Mouse (Mus musculus): ENCODE results near the gene Jak3. TPM values are rescaled to one million over a fixed set of nuclear protein-coding genes. Genes with fewer than 3 reads are reported as not detected.

Gene Jak3
- total RNA-seq (2023), result 10 to 100 TPM; 14.9 to 15.9 TPM

DNA sequence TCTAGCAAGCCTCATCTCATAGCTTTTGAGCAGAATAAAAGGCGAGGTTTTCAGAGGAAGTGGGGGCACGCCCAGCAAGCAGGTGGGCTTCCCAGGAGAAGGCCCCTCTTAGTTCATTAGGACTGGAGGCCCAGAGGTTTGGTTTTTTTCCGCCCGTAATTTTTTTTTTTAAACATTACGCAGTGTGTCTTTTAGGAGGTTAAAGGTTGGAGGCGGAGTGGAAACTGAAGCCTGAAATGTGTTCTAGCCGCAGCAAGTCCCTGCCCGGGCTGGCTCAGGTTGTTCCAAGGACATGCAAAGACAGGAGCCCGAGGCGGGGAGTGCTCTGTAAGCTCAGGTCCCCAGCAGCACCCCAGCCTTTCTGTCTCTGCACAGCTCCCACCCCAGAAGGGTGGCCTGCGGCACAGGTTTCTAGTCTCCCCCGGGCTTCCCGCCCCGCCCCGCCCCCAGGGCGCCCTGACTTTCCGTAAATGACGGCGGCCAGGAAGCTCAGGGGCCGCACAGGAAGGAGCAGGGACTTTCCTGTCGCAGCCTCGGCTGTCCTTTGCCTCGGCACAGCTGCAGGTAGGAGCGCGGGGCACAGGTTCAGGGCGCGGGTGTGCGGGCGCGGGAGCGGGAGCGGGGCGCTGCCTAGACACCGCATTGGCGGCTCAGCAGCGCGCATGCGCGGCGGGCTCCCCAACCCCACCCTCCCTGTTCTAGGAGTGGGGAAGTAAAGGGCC, at the start of gene Jak3:
Gene Jak3 (plus strand): TSS at position 277 of the 722 bp plus-strand sequence.

DNA sequence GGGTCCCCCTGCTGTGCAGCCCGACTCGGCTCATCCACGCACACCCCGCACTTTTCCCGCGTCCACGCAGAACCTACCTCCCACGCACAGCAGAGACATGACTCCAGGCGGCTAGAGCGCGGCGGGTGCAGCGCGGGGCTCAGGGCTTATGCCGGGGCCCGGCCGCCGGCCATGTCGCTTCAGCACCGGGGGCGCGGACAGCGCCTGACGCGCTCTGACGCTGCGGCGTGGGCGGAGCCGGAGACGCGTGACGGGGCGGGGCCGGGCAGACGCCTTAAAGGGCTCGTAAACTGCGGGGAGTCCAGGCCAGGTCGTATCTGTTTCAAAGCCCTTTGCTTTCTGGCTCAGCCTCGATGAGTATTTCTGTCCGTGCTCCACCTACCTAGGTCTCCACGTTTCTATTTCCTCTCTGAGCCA, 4.5 kb upstream of the Jak3 start, which contains the start of gene Unc13a:
Gene Unc13a (minus strand): TSS at position 209 of the 417 bp plus-strand sequence.

GRCm38 (mm10) chr8:71689028-71689427, 12.9 kb downstream of the Jak3 start, which contains the start of gene Insl3:
Insl3 (plus strand) TSS chr8:71689214.

GRCm38 (mm10) chr8:71701414-71702086, 25.5 kb downstream of the Jak3 start, which contains the start of gene B3gnt3:
B3gnt3 (minus strand) TSS chr8:71701789.

DNA sequence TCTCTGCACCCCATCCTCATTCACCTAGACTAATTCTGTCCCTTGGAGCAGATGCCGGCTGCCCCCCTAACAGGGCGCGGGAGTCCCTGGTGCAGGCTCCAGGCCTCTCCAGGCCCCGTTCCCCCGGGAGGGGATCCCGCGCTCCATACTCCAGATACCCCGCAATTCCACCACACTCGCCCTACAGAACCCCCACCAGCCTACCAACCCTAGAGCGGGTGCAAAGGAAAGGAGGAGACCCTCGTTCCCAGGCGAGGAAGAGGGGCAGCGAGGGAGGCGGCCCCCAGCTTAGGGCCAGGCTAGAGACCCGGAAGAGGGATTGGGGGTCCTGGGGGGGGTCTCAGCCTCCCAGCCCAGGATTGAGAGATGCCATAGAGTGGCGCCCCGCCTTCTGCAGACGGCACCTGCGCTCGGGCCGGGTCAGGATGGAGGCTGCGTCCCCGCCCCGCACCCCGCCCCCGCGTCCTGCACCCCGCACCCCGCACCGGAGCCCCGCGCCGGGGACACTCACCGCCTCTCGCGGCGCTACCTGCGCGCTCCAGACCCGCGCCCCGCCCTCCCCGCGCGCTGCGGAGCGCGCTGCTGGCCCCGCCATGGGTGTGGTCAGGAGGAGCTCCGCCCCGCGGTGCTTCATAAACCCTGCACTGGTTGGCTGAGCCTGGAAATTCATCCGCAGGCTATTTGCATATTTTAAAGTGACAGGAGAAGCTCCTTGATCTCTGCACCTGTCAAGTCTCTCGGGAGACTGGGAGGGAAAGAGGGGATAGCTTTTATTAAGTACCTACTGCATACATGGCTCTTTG, 49.2 kb downstream of the Jak3 start, which contains the start of gene Fcho1:
Gene Fcho1 (minus strand): TSS at position 595 of the 803 bp plus-strand sequence.

Other genes starting within 250 kb of the Jak3 start
- 1 to 10 TPM; 4.3 to 6.3 TPM for gene Abhd8, start 212.6 kb upstream of the Jak3 start, total RNA-seq (2023)
- 10 to 100 TPM; 28.3 to 34.8 TPM for gene Mrpl34, start 211.3 kb upstream of the Jak3 start, total RNA-seq (2023)
- gene Dda1, start 207.1 kb upstream of the Jak3 start, total RNA-seq (2023), result 10 to 100 TPM; 78.4 to 85.3 TPM
- gene Ano8, start 190.3 kb upstream of the Jak3 start, total RNA-seq (2023), result 1 to 10 TPM; 3.7 to 5.7 TPM
- gene Gtpbp3, start 188.2 kb upstream of the Jak3 start, total RNA-seq (2023), result 10 to 100 TPM; 10.3 to 11.8 TPM
- gene Plvap, start 164.5 kb upstream of the Jak3 start, total RNA-seq (2023), result 1 to 10 TPM in 1 of 2 experiments, under 1 TPM in 1; 0.68 to 1.6 TPM
- not detected for gene Ccdc194, start 150.6 kb upstream of the Jak3 start, total RNA-seq (2023)
- 10 to 100 TPM; 17.2 to 21.1 TPM for gene Bst2, start 138.8 kb upstream of the Jak3 start, total RNA-seq (2023)
- 10 to 100 TPM; 24.6 to 35.1 TPM for gene Mvb12a, start 133.4 kb upstream of the Jak3 start, total RNA-seq (2023)
- under 1 TPM in 1 of 2 experiments, not detected in 1; 0.31 TPM for gene Tmem221, start 117.4 kb upstream of the Jak3 start, total RNA-seq (2023)
- gene Nxnl1, start 109.7 kb upstream of the Jak3 start, total RNA-seq (2023), result not detected
- 1 to 10 TPM; 1.5 to 1.7 TPM for gene Slc27a1, start 107.4 kb upstream of the Jak3 start, total RNA-seq (2023)
- 10 to 100 TPM; 92.3 to 98.2 TPM for gene Pgls, start 84.1 kb upstream of the Jak3 start, total RNA-seq (2023)
- 10 to 100 TPM in 1 of 2 experiments, 1 to 10 TPM in 1; 5.1 to 14.5 TPM for gene Fam129c, start 78.6 kb upstream of the Jak3 start, total RNA-seq (2023)
- gene Colgalt1, start 65.3 kb upstream of the Jak3 start, total RNA-seq (2023), result 10 to 100 TPM; 43.3 to 52.2 TPM
- under 1 TPM; 0.11 to 0.26 TPM for gene Unc13a, start 4.5 kb upstream of the Jak3 start, total RNA-seq (2023)
- gene Insl3, start 12.9 kb downstream of the Jak3 start, total RNA-seq (2023), result 1 to 10 TPM; 5.7 to 8.3 TPM
- gene B3gnt3, start 25.5 kb downstream of the Jak3 start, total RNA-seq (2023), result under 1 TPM in 1 of 2 experiments, not detected in 1; 0.16 TPM
- 10 to 100 TPM; 41.8 to 52.1 TPM for gene Fcho1, start 49.4 kb downstream of the Jak3 start, total RNA-seq (2023)
- 1 to 10 TPM; 2.7 to 5.1 TPM for gene Zfp709, start 205.7 kb downstream of the Jak3 start, total RNA-seq (2023)
- gene Zfp882, start 232.3 kb downstream of the Jak3 start, total RNA-seq (2023), result 1 to 10 TPM; 1.1 to 4.2 TPM
- gene Zfp617, start 232.3 kb downstream of the Jak3 start, total RNA-seq (2023), result 1 to 10 TPM; 7.0 TPM